Mouse (Mus musculus) hindbrain, postnatal 0 days (tissue): ENCODE results near the gene Hsp90ab1. TPM values are rescaled to one million over a fixed set of nuclear protein-coding genes. Genes with fewer than 3 reads are reported as not detected.

Source experiments
- ATAC-seq: fragments of 200-750 bp; cut with Nextera tagmentation; 2 replicates; pipeline ENCODE4 v1.8.0; 2017; ENCODE audit warnings: mild to moderate bottlenecking, moderate TSS enrichment, moderate library complexity
- DNase-seq: peaks from one replicate; pipeline ENCODE4 v3.0.0-alpha.2; 2015; ENCODE audit warnings: low spot score
- H3K27ac ChIP-seq: fragments of 300-500 bp; sonication (generic); 2 replicates; pipeline ENCODE4 v1.5.1; 2014; ENCODE audit warnings: mild to moderate bottlenecking
- H3K27me3 ChIP-seq: fragments of 300-500 bp; sonication (generic); 2 replicates; pipeline ENCODE4 v1.6.1; 2014; ENCODE audit warnings: low read length, mixed read lengths; ENCODE audit not compliant: insufficient read depth
- H3K36me3 ChIP-seq: fragments of 300-500 bp; sonication (generic); 2 replicates; pipeline ENCODE4 v1.6.1; 2014; ENCODE audit warnings: low read length, mixed read lengths; ENCODE audit not compliant: insufficient read depth
- H3K4me1 ChIP-seq: fragments of 300-500 bp; sonication (generic); 2 replicates; pipeline ENCODE4 v1.6.1; 2014; ENCODE audit warnings: antibody characterized with exemption, low read length, mixed read lengths; ENCODE audit not compliant: insufficient read depth
- H3K4me2 ChIP-seq: fragments of 300-500 bp; sonication (generic); 2 replicates; pipeline ENCODE4 v1.6.1; 2014; ENCODE audit warnings: low read depth, mild to moderate bottlenecking, low read length, moderate library complexity, mixed read lengths
- H3K4me3 ChIP-seq: fragments of 300-500 bp; sonication (generic); 2 replicates; pipeline ENCODE4 v1.5.1; 2014; ENCODE audit warnings: low read length
- H3K9ac ChIP-seq: fragments of 300-500 bp; sonication (generic); replicated peaks from 2 replicates; pipeline ENCODE4 v1.6.1; 2014; ENCODE audit warnings: mild to moderate bottlenecking, low read length, moderate library complexity, mixed read lengths
- H3K9me3 ChIP-seq: fragments of 300-500 bp; sonication (generic); 2 replicates; pipeline ENCODE4 v1.6.1; 2016; ENCODE audit warnings: low read length, mixed read lengths
- CTCF ChIP-seq: IDR thresholded peaks from 2 replicates; pipeline ENCODE4 v1.5.1; 2016; ENCODE audit warnings: antibody characterized with exemption, control low read depth, low read depth
- WGBS: fragments of 180-500 bp; shearing (Covaris S2); extraction: QIAGEN DNeasy Blood & Tissue Kit; methylation state at CpG from one replicate; pipeline ENCODE4 v1.1.7; 2014; 5-methylcytosine and 5-hydroxymethylcytosine counted together
- polyA plus RNA-seq: library from polyadenylated mRNA; unstranded; fragments of >200 nt; fragmentation: Nextera tagmentation; extraction: Ambion mirVana; gene quantifications from 2 replicates; pipeline ENCODE4 v1.2.1, GENCODE M21; 2015
- total RNA-seq: library from RNA; depleted of rRNA; stranded (reverse); fragments of >200 nt; gene quantifications from 2 replicates; pipeline ENCODE4 v1.2.3, GENCODE M21; 2014

The Hsp90ab1 gene
- total and polyA plus RNA-seq, 2 experiments from 2014 or later, result 982 to 1,504 TPM

- H3K9me3 ChIP-seq, result no peaks in the 10 kb centered on the region
- ATAC-seq, result no peak
- DNase-seq, result no peak
- no peak for TF ChIP-seq CTCF
- peak overlapping the region; percentile 41; the same call in 1 of the 2 replicates for H3K9ac ChIP-seq
- peak overlapping the region; percentile 12 for H3K27ac ChIP-seq
- H3K27me3 ChIP-seq, result no peaks in the 10 kb centered on the region
- peaks cover 30% of the 10 kb centered on the region for H3K4me1 ChIP-seq
- 0 out of 2 replicates have a peak overlapping the region, but pooled peaks have one; percentile 0 for H3K4me3 ChIP-seq
- H3K36me3 ChIP-seq, result no peaks in the 10 kb centered on the region
- 51% methylated on average over 8 of the region's 8 CpGs for WGBS
- H3K4me2 ChIP-seq, result peak overlapping the region; percentile 97
These were observed 19.7 kb upstream of the Hsp90ab1 start for GRCm38 (mm10) chr17:45592606-45593431.

- Histone ChIP-seq H3K4me2 (peak overlapping the region; percentile 97), H3K36me3 (no peaks in the 10 kb centered on the region), H3K27me3 (no peaks in the 10 kb centered on the region), H3K9me3 (no peaks in the 10 kb centered on the region), H3K9ac (peak overlapping the region; percentile 41; the same call in 1 of the 2 replicates), H3K4me3 (no peak overlapping the region; the same call in 1 of the 2 replicates), H3K4me1 (peaks cover 30% of the 10 kb centered on the region), H3K27ac (peak overlapping the region; percentile 12)
- TF ChIP-seq CTCF, result no peak
- WGBS, result 45% methylated on average over 16 of the region's 16 CpGs
- peak; percentile 2; the same call in 1 of the 2 replicates for ATAC-seq
- peak; percentile 29 for DNase-seq
These were observed 18.9 kb upstream of the Hsp90ab1 start for GRCm38 (mm10) chr17:45591701-45592605.

GRCm38 (mm10) chr17:45590410-45590809 is 17.3 kb upstream of the Hsp90ab1 start:
- Histone ChIP-seq H3K27me3 (no peaks in the 10 kb centered on the region), H3K27ac (no peak overlapping the region), H3K9ac (no peak overlapping the region), H3K9me3 (no peaks in the 10 kb centered on the region), H3K4me1 (peaks cover 20% of the 10 kb centered on the region), H3K36me3 (no peaks in the 10 kb centered on the region), H3K4me2 (no peak overlapping the region), H3K4me3 (no peak overlapping the region)
- DNase-seq (no peak), ATAC-seq (no peak)
- TF ChIP-seq CTCF, result no peak
- 85% methylated on average over 6 of the region's 6 CpGs for WGBS

GRCm38 (mm10) chr17:45589844-45590243 is 16.8 kb upstream of the Hsp90ab1 start:
- TF ChIP-seq CTCF, result no peak
- H3K9me3 ChIP-seq, result no peaks in the 10 kb centered on the region
- peaks cover 16% of the 10 kb centered on the region for H3K4me1 ChIP-seq
- 92% methylated on average over 8 of the region's 8 CpGs for WGBS
- H3K4me3 ChIP-seq, result no peak overlapping the region
- no peak overlapping the region for H3K27ac ChIP-seq
- no peaks in the 10 kb centered on the region for H3K36me3 ChIP-seq
- H3K4me2 ChIP-seq, result no peak overlapping the region
- DNase-seq (no peak), ATAC-seq (no peak)
- H3K9ac ChIP-seq, result no peak overlapping the region
- no peaks in the 10 kb centered on the region for H3K27me3 ChIP-seq

- Histone ChIP-seq H3K9me3 (no peaks in the 10 kb centered on the region), H3K36me3 (no peaks in the 10 kb centered on the region), H3K9ac (no peak overlapping the region), H3K4me3 (no peak overlapping the region), H3K27ac (no peak overlapping the region), H3K4me2 (no peak overlapping the region), H3K4me1 (peaks cover 12% of the 10 kb centered on the region), H3K27me3 (no peaks in the 10 kb centered on the region)
- 94% methylated on average over 7 of the region's 7 CpGs for WGBS
- no peak for ATAC-seq
- no peak for DNase-seq
- no peak for TF ChIP-seq CTCF
These were observed 16.2 kb upstream of the Hsp90ab1 start for GRCm38 (mm10) chr17:45589236-45589635.

GRCm38 (mm10) chr17:45588370-45588769 is 15.3 kb upstream of the Hsp90ab1 start:
- Histone ChIP-seq H3K4me1 (peaks cover 12% of the 10 kb centered on the region), H3K9ac (no peak overlapping the region), H3K36me3 (no peaks in the 10 kb centered on the region), H3K4me2 (no peak overlapping the region), H3K9me3 (no peaks in the 10 kb centered on the region), H3K27me3 (no peaks in the 10 kb centered on the region), H3K27ac (no peak overlapping the region), H3K4me3 (no peak overlapping the region)
- DNase-seq, result no peak
- TF ChIP-seq CTCF, result no peak
- no peak for ATAC-seq
- 90% methylated on average over 7 of the region's 7 CpGs for WGBS
